Comparison of ENCODE assay signal across 12 mouse cellular contexts in genomic region chr4:98564196-98564865, GRCm38 (mm10).
A peak's percentile ranks its signal among the peaks of the same experiment; 100 is the strongest.
DNase-seq lines count a peak whose midpoint lies in the region; ATAC-seq and TF ChIP-seq lines count a peak whose summit lies in the region.
"Had no signal": no experiment of that assay in that cellular context is flagged by ENCODE, and none has a peak within 500 bp of the region (broad histone marks: within the 10 kb centered on the region; RNA-seq: fewer than 3 reads in every experiment).

No protein-coding gene starts in this region.

- H3K4me1 ChIP-seq in heart, embryonic 13.5 days: peaks cover 36% of the 10 kb centered on the region
- H3K4me1 ChIP-seq in lung, embryonic 14.5 days (ENCODE audit: insufficient read depth): peaks cover 17% of the 10 kb centered on the region
- H3K4me1 ChIP-seq in embryonic fibroblast, embryonic 13.5 days (ENCODE audit: control insufficient read depth, insufficient read depth, low read length): peaks cover 10% of the 10 kb centered on the region; the same call in 1 of the 2 replicates
- peaks cover 12% of the 10 kb centered on the region for H3K4me1 ChIP-seq in stomach, embryonic 16.5 days (ENCODE audit: control insufficient read depth, insufficient read depth, low read length)

- H3K9me3 ChIP-seq in heart, embryonic 13.5 days: no peaks in the 10 kb centered on the region
- no peaks in the 10 kb centered on the region for H3K9me3 ChIP-seq in lung, embryonic 14.5 days (ENCODE audit: low read depth, low read length)
- no peaks in the 10 kb centered on the region for H3K9me3 ChIP-seq in stomach, embryonic 16.5 days (replicated peaks; ENCODE audit: control insufficient read depth, low read length)
- H3K9me3 ChIP-seq: midbrain, embryonic 13.5 days had no signal

- TF ChIP-seq CTCF in lung, embryonic 14.5 days (IDR thresholded peaks at IDR 0.05; ENCODE audit: low read depth): no peak
- TF ChIP-seq CTCF in embryonic fibroblast, embryonic 13.5 days (IDR thresholded peaks at IDR 0.05; ENCODE audit: borderline replicate concordance, insufficient read depth, low read length): no peak

- peak overlapping the region; percentile 57 for H3K9ac ChIP-seq in heart, embryonic 13.5 days
- no peak overlapping the region for H3K9ac ChIP-seq in lung, embryonic 14.5 days
- H3K9ac ChIP-seq in stomach, embryonic 16.5 days (ENCODE audit: low read length): no peak overlapping the region
- H3K9ac ChIP-seq: hindbrain, embryonic 14.5 days; midbrain, embryonic 13.5 days had no signal

- H3K27me3 ChIP-seq in heart, embryonic 13.5 days (replicated peaks): no peaks in the 10 kb centered on the region
- no peaks in the 10 kb centered on the region for H3K27me3 ChIP-seq in lung, embryonic 14.5 days (ENCODE audit: insufficient read depth, low read length)
- H3K27me3 ChIP-seq in stomach, embryonic 16.5 days (ENCODE audit: control insufficient read depth, insufficient read depth, low read length): no peaks in the 10 kb centered on the region
- H3K27me3 ChIP-seq: midbrain, embryonic 13.5 days had no signal

- ATAC-seq in heart, embryonic 13.5 days (ENCODE audit: extremely low read depth, insufficient number of reproducible peaks, low FRiP score, low TSS enrichment): no peak
- ATAC-seq in lung, embryonic 14.5 days (ENCODE audit: insufficient read depth): peak; percentile 36
- ATAC-seq in stomach, embryonic 16.5 days (ENCODE audit: insufficient read depth, low FRiP score): no peak; the same call in 1 of the 2 replicates

- TF ChIP-seq POLR2A in embryonic fibroblast, embryonic 13.5 days (IDR thresholded peaks at IDR 0.05; ENCODE audit: low read depth, low read length): no peak

- WGBS in heart, embryonic 13.5 days: 63% methylated on average over 6 of the region's 6 CpGs
- WGBS in lung, embryonic 14.5 days: 67% methylated on average over 6 of the region's 6 CpGs
- WGBS in stomach, embryonic 16.5 days: 68% methylated on average over 6 of the region's 6 CpGs

- peak overlapping the region; percentile 97 for H3K27ac ChIP-seq in heart, embryonic 13.5 days (replicated peaks)
- H3K27ac ChIP-seq in lung, embryonic 14.5 days (ENCODE audit: low read depth): peak overlapping the region; percentile 88
- peak overlapping the region; percentile 59 for H3K27ac ChIP-seq in embryonic fibroblast, embryonic 13.5 days (ENCODE audit: insufficient read depth, low read length)
- H3K27ac ChIP-seq in stomach, embryonic 16.5 days (ENCODE audit: low read length): peak overlapping the region; percentile 70
- H3K27ac ChIP-seq: hindbrain, embryonic 14.5 days; midbrain, embryonic 13.5 days had no signal

- H3K4me3 ChIP-seq in heart, embryonic 13.5 days: no peak overlapping the region
- H3K4me3 ChIP-seq in lung, embryonic 14.5 days (ENCODE audit: low read depth, low read length): no peak overlapping the region
- H3K4me3 ChIP-seq in embryonic fibroblast, embryonic 13.5 days (ENCODE audit: insufficient read depth, low read length): no peak overlapping the region
- H3K4me3 ChIP-seq in stomach, embryonic 16.5 days (replicated peaks; ENCODE audit: low read length): no peak overlapping the region
- H3K4me3 ChIP-seq: midbrain, embryonic 13.5 days had no signal

- intact Hi-C loops in heart, postnatal 14 days (cut with DNase I): no loop called here
- intact Hi-C loops in left cerebral cortex, postnatal 36 days (cut with DNase I): no loop called here

- DNase-seq in heart, postnatal 14 days: no peak
- peak; percentile 14 for DNase-seq in lung, embryonic 14.5 days
- DNase-seq in lung, postnatal 4 days: no peak
- no peak for DNase-seq in left cerebral cortex, postnatal 36 days (ENCODE audit: low spot score in 2 of 2)
- DNase-seq: adrenal gland, postnatal 25 days; layer of hippocampus, postnatal 36 days; right cerebral cortex, postnatal 25 days had no signal

- H3K4me2 ChIP-seq in heart, embryonic 13.5 days: 0 out of 2 replicates have a peak overlapping the region, but pooled peaks have one; percentile 44
- H3K4me2 ChIP-seq in lung, embryonic 14.5 days: 0 out of 2 replicates have a peak overlapping the region, but pooled peaks have one; percentile 10
- no peak overlapping the region for H3K4me2 ChIP-seq in stomach, embryonic 16.5 days (ENCODE audit: low read depth, low read length)
- H3K4me2 ChIP-seq: hindbrain, embryonic 14.5 days; midbrain, embryonic 13.5 days had no signal

- H3K36me3 ChIP-seq in heart, embryonic 13.5 days: no peaks in the 10 kb centered on the region
- no peaks in the 10 kb centered on the region for H3K36me3 ChIP-seq in lung, embryonic 14.5 days (ENCODE audit: insufficient read depth)
- H3K36me3 ChIP-seq in stomach, embryonic 16.5 days (ENCODE audit: control insufficient read depth, insufficient read depth, low read length): no peaks in the 10 kb centered on the region
- H3K36me3 ChIP-seq: midbrain, embryonic 13.5 days had no signal
